Mouse (Mus musculus) embryonic facial prominence, embryonic 11.5 days (tissue): ENCODE data around the gene Dnal4. TPM values are rescaled to one million over a fixed set of nuclear protein-coding genes. Genes with fewer than 3 reads are reported as not detected.

Source experiments
- ATAC-seq: fragments of 200-750 bp; cut with Nextera tagmentation; replicated peaks from 2 replicates; pipeline ENCODE4 v1.8.0; 2017; ENCODE audit warnings: low read depth; ENCODE audit not compliant: insufficient number of reproducible peaks, low FRiP score, low TSS enrichment
- DNase-seq: peaks from one replicate; pipeline ENCODE4 v3.0.0-alpha.2; 2015; ENCODE audit warnings: low spot score
- H3K27ac ChIP-seq: fragments of 300-500 bp; sonication (generic); replicated peaks from 2 replicates; pipeline ENCODE4 v1.5.1; 2014; ENCODE audit warnings: mild to moderate bottlenecking, low read depth, low read length, control low read depth
- H3K27me3 ChIP-seq: fragments of 300-500 bp; sonication (generic); 2 replicates; pipeline ENCODE4 v1.6.1; 2014; ENCODE audit warnings: mild to moderate bottlenecking, low read length, moderate library complexity, mixed read lengths; ENCODE audit not compliant: control insufficient read depth, insufficient read depth
- H3K36me3 ChIP-seq: fragments of 300-500 bp; sonication (generic); replicated peaks from 2 replicates; pipeline ENCODE4 v1.6.1; 2014; ENCODE audit warnings: low read depth, mild to moderate bottlenecking, low read length, moderate library complexity, mixed read lengths; ENCODE audit not compliant: control insufficient read depth, insufficient read depth
- H3K4me1 ChIP-seq: fragments of 300-500 bp; sonication (generic); 2 replicates; pipeline ENCODE4 v1.6.1; 2014; ENCODE audit warnings: low read length, mixed read lengths; ENCODE audit not compliant: control insufficient read depth, insufficient read depth
- H3K4me2 ChIP-seq: fragments of 300-500 bp; sonication (generic); 2 replicates; pipeline ENCODE4 v1.6.1; 2014; ENCODE audit warnings: low read depth, mild to moderate bottlenecking, control low read depth, low read length, moderate library complexity
- H3K4me3 ChIP-seq: fragments of 300-500 bp; sonication (generic); 2 replicates; pipeline ENCODE4 v1.5.1; 2014; ENCODE audit warnings: low read depth, low read length, control low read depth
- H3K9ac ChIP-seq: fragments of 300-500 bp; sonication (generic); replicated peaks from 2 replicates; pipeline ENCODE4 v1.6.1; 2014; ENCODE audit warnings: mild to moderate bottlenecking, control low read depth, low read length
- H3K9me3 ChIP-seq: fragments of 300-500 bp; sonication (generic); replicated peaks from 2 replicates; pipeline ENCODE4 v1.6.1; 2016; ENCODE audit warnings: mild to moderate bottlenecking, low read length, inconsistent platforms, mixed read lengths; ENCODE audit not compliant: control insufficient read depth
- WGBS: fragments of 180-500 bp; shearing (Covaris S2); extraction: QIAGEN DNeasy Blood & Tissue Kit; methylation state at CpG from one replicate; pipeline ENCODE4 v1.1.7; 2014; 5-methylcytosine and 5-hydroxymethylcytosine counted together
- polyA plus RNA-seq: library from polyadenylated mRNA; unstranded; fragments of >200 nt; fragmentation: Nextera tagmentation; extraction: Ambion mirVana; gene quantifications from 2 replicates; pipeline ENCODE4 v1.2.1, GENCODE M21; 2014

Gene Dnal4
- polyA plus RNA-seq, 1 experiment from 2014 or later, result 61.6 TPM

DNA sequence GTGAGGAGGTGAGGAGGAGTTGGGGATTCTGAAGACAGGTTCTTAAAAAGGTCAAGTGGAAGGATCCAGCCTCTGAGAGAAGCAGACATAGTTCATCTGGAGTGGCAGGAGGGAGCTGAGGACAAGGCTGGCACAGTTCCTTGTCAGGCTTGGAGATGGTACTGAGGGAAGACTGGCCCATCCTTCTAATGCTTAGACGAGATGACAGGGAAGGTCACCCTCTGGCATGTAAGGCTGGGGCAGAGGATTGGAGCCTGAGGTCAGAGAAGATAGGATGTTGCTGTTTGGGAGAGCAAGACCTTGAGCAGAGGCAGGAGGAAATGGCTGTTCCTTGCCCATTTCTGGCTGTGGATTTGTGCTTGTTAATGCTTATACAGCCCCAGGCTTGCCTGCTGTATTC lies 7.4 kb upstream of the Dnal4 start:
- ATAC-seq (no peak), DNase-seq (no peak)
- Histone ChIP-seq H3K4me3 (no peak overlapping the region), H3K27me3 (no peaks in the 10 kb centered on the region), H3K4me1 (no peaks in the 10 kb centered on the region), H3K9ac (no peak overlapping the region), H3K4me2 (no peak overlapping the region), H3K36me3 (no peaks in the 10 kb centered on the region), H3K9me3 (no peaks in the 10 kb centered on the region), H3K27ac (no peak overlapping the region)
- WGBS, result 54% methylated on average over 1 of the region's 1 CpGs

DNA sequence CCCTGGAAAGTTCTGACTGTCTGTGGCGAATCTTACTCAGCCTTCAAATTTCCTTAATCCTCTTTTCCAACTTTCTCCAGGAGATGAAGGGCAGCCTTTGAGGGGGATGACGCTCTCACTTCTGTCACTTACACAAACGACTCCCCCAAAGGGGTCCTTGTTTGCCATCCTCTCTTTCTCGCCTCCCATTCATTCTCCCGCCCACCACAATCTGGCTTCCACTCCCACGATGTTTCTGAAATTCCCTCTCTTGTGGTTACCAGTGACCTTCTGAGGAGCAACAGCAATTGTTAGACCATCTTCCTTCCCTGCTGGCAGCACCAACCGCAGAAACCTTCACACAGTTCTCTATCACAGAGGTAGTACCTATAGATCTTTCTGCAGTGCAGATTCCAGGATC lies 2.0 kb downstream of the Dnal4 start:
- ATAC-seq (no peak), DNase-seq (no peak)
- Histone ChIP-seq H3K9ac (no peak overlapping the region), H3K27me3 (no peaks in the 10 kb centered on the region), H3K4me1 (no peaks in the 10 kb centered on the region), H3K4me3 (no peak overlapping the region), H3K36me3 (no peaks in the 10 kb centered on the region), H3K4me2 (no peak overlapping the region), H3K27ac (no peak overlapping the region), H3K9me3 (no peaks in the 10 kb centered on the region)
- WGBS, result 68% methylated on average over 7 of the region's 7 CpGs

DNA sequence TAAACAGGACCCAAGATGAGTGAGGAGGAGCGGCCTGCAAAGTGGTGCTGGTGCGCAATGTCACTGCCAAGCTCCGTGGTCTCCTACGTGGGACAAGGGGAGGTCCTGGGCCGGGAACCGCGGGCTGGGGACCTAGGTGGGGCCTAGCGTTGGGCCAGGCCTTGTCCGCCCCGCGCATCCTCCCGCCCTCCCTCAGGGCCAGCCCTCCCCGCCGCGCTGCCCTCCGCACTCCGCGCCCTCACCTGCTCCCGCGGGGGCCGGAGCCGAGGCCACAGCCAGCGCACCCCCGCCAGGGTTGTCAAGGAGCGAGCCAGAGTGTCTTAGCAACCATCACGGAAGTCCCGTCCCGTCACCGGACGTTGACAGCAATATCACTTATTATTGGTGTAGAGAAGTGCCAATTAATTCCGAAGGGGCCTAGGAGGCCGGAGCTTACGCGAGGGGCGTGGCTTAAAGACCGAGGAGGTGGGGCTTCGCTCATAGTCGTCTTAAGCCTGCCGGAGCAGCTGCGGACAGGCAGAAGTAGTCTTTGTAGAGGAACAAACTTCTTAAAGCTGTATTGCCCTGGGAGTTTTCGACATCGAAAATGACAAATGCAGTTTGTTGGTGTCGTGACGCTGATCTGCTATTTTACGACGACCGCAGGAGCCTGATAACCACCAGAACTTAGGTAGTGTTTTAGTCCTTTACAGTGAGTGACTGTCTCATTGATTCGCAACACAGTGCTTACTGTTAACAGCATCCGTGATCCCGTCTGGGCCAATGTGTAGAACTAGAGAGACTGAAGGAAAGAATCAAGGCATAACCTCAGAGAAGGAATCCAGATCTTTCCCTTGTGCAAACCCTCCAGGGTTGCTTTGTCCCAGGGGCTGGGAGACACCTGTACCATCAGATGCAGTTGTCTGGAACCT lies 3.3 kb downstream of the Dnal4 start:
- peak overlapping the region; percentile 85 for H3K9ac ChIP-seq
- H3K4me2 ChIP-seq, result peak overlapping the region; percentile 73
- no peaks in the 10 kb centered on the region for H3K27me3 ChIP-seq
- H3K9me3 ChIP-seq, result no peaks in the 10 kb centered on the region
- H3K4me3 ChIP-seq, result peak overlapping the region; percentile 87
- no peaks in the 10 kb centered on the region for H3K36me3 ChIP-seq
- DNase-seq (peak; percentile 98), ATAC-seq (peak; percentile 97)
- H3K4me1 ChIP-seq, result no peaks in the 10 kb centered on the region
- under 1% methylated on average over 50 of the region's 50 CpGs for WGBS
- no peak overlapping the region; the same call in 1 of the 2 replicates for H3K27ac ChIP-seq

DNA sequence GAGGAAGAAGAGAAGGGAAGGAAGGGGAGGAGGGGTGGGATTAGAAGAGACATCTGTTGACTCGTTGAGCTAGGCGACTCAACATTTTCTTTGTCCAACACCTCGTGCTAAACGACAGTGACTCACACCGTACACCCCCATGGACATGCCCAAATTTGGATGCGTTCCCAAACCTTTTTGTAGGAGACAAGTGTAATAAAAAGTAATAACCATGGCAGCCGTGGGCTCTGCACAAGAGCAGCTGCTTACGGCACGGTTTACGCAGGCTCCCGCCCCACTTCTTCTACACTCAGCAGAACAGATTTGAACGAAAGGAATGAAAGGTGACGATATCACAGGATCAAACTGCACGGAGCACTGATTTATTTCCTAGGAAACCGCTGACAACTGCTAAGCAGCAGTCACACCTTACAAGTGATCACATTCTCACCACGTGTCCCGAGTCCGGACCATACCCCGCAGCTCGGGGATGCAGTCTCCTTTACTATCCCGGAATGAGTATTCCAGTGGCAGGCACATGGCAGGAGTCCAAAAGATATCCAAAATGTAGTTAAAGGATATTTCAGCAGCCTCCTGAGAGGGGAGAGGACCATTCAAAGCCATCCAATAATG lies 6.9 kb downstream of the Dnal4 start:
- Histone ChIP-seq H3K4me2 (no peak overlapping the region), H3K36me3 (no peaks in the 10 kb centered on the region), H3K27me3 (no peaks in the 10 kb centered on the region), H3K9me3 (no peaks in the 10 kb centered on the region), H3K4me1 (no peaks in the 10 kb centered on the region), H3K27ac (no peak overlapping the region), H3K9ac (no peak overlapping the region), H3K4me3 (no peak overlapping the region)
- 89% methylated on average over 21 of the region's 21 CpGs for WGBS
- DNase-seq, result no peak
- no peak for ATAC-seq

DNA sequence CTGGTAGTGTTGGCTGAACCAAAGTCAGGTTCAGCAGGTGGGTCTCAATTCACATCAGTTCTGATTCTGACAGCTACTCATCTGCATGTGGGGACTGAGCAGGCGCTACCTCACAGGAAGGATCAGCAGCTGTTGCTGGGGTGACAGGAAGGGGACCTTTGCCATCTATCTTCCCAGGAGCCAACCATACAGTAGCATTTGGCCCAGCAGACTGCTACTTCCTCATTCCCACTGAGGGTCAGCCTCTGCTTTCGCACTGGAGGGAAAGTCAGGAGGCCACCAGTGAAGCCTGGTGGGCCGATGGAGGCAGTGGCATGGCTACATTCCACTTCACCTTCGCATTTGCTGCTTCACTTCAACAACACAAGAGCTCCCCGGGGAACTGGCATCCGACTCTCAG lies 9.3 kb downstream of the Dnal4 start:
- DNase-seq, result no peak
- Histone ChIP-seq H3K9ac (no peak overlapping the region), H3K36me3 (no peaks in the 10 kb centered on the region), H3K4me3 (no peak overlapping the region), H3K27ac (no peak overlapping the region), H3K4me1 (no peaks in the 10 kb centered on the region), H3K9me3 (no peaks in the 10 kb centered on the region), H3K4me2 (no peak overlapping the region), H3K27me3 (no peaks in the 10 kb centered on the region)
- WGBS, result 63% methylated on average over 6 of the region's 6 CpGs
- no peak for ATAC-seq

DNA sequence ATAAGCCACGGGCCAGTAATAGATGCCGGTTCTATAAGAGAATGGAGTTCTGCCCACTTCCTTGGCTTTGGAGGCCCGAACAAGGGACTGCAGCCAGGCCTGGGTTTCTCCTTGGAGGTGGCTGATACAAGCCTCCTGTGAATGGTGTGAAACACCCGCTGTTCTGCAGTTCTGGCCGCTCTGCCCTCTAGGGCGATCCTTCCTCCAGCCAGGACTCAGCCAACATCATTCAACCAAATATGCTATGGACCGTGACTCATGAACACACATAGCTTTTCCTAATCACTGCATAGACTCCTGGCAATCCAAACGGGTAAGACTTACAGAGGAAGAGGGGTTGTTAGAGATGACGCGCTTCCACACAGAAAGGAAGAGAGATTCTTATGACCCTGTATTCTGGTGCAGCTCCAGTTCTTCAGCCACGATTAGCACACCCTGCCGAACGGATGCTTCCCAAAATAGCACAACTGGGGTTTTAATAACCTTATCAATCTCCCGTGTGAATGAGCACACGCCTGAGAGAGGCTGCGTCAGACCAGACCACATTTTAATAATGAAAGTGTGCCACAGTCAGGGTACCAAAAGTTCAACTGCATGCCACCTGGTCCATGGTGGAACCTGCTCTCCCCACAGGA lies 10.2 kb downstream of the Dnal4 start:
- Histone ChIP-seq H3K4me1 (no peaks in the 10 kb centered on the region), H3K27ac (no peak overlapping the region), H3K27me3 (no peaks in the 10 kb centered on the region), H3K9ac (no peak overlapping the region), H3K36me3 (no peaks in the 10 kb centered on the region; the same call in 1 of the 2 replicates), H3K4me2 (no peak overlapping the region), H3K9me3 (no peaks in the 10 kb centered on the region), H3K4me3 (no peak overlapping the region)
- 88% methylated on average over 16 of the region's 16 CpGs for WGBS
- no peak for ATAC-seq
- DNase-seq, result no peak

DNA sequence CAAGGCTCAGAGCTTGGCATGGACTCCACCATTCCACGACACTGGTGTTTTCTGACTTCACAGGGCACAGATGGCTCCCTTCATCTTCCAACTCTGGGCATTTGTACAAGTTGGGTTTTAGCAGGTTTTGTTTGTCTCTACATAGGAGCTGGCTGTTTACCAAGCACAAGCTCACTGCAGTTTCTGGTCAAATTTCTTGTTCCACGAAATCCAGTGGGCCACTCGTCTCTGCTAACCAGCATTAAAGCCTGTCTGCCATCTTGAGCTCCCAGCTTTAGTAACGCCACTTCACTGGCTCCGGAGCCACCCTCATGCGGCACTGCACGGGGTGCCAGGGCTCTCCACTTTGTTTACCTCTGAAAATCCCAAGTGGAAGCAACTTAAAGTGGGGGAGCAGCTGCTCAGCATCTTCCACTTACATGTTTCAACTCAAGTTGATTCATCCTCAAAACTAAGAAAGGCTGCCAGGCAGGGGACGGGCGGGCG lies 11.0 kb downstream of the Dnal4 start:
- ATAC-seq (no peak), DNase-seq (no peak)
- H3K4me1 ChIP-seq, result no peaks in the 10 kb centered on the region
- no peak overlapping the region for H3K4me2 ChIP-seq
- H3K36me3 ChIP-seq, result no peaks in the 10 kb centered on the region; the same call in 1 of the 2 replicates
- WGBS, result 92% methylated on average over 10 of the region's 10 CpGs
- H3K4me3 ChIP-seq, result no peak overlapping the region
- no peaks in the 10 kb centered on the region for H3K9me3 ChIP-seq
- no peak overlapping the region for H3K9ac ChIP-seq
- H3K27ac ChIP-seq, result no peak overlapping the region
- no peaks in the 10 kb centered on the region for H3K27me3 ChIP-seq
